Mouse (Mus musculus) B cell, adult (primary cell): ENCODE data around the gene Cst6. TPM values are rescaled to one million over a fixed set of nuclear protein-coding genes. Genes with fewer than 3 reads are reported as not detected.

ENCODE experiments used
- total RNA-seq: library from RNA; stranded (reverse); gene quantifications from 4 replicates; pipeline ENCODE4 v1.2.4, GENCODE M21; 2023; ENCODE audit not compliant: inconsistent age

The Cst6 gene
- 0.58 to 1.0 TPM in 2 of 4 replicates, not detected in the others for total RNA-seq

DNA sequence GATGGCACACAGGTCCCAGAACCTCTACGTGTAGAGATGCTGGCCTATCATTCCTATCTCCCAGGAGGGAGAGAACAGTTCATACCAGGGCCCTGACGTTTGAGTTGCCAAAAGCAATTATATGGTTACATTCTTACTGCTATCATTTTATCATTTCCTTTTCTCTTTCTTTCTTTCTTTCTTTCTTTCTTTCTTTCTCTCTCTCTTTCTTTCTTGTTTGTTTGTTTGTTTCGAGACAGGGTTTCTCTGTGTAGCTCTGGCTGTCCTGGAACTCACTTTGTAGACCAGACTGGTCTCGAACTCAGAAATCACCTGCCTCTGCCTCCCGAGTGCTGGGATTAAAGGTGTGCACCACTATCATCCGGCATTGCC, at the start of gene Cst6:
TSS of gene Cst6 (minus strand) at position 73 of the 372 bp plus-strand sequence.

DNA sequence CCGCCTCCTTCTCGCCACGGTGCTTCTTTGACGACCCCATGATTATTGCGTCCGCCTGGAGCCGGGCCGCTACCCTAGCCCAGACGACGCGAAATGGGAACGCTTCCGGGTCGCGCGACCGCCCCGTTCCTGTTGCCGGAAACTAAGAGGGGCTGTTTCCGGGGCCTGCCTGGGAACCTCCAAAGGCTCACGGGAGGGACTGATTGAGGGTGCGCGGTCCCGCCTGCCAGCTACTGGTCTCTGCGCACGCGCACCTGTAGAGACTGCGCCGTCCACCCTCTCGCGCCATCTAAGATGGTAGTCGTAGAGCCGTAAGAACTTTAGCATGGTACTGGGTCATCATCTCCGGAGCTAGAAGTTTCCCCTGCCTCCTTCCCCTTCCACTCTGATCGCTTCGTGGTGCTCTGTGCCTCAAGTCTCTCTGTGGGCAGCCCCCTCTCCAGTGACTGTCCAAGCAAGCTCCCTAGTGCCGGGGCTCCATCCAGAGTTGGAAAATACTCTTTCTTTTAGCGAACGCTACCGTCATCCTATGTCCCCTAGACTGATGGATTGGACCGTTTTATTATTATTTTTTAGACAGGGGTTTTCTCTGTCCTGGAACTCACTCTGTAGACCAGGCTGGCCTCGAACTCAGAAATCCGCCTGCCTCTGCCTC, 39.3 kb upstream of the Cst6 start, which contains the start of gene Sart1:
TSS of gene Sart1 (minus strand) at position 116 of the 655 bp plus-strand sequence.

DNA sequence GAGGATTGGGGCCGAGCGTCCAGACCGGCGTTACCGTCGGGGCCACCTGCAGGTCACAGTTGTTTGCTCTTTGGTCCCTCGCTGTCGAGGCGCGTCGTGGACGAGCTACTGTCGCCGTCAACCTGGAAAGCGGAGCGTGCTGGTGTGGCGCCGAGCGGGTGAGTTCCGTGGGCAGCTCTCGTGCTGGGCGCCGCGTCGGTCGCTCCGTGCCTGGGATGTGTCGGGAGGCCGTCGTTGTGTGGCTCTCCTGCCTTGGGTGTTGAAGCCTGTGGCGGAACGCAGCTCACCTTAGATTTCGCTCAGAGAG, 17.6 kb upstream of the Cst6 start, which contains the start of gene Banf1:
TSS of gene Banf1 (minus strand) at position 116 of the 307 bp plus-strand sequence.

DNA sequence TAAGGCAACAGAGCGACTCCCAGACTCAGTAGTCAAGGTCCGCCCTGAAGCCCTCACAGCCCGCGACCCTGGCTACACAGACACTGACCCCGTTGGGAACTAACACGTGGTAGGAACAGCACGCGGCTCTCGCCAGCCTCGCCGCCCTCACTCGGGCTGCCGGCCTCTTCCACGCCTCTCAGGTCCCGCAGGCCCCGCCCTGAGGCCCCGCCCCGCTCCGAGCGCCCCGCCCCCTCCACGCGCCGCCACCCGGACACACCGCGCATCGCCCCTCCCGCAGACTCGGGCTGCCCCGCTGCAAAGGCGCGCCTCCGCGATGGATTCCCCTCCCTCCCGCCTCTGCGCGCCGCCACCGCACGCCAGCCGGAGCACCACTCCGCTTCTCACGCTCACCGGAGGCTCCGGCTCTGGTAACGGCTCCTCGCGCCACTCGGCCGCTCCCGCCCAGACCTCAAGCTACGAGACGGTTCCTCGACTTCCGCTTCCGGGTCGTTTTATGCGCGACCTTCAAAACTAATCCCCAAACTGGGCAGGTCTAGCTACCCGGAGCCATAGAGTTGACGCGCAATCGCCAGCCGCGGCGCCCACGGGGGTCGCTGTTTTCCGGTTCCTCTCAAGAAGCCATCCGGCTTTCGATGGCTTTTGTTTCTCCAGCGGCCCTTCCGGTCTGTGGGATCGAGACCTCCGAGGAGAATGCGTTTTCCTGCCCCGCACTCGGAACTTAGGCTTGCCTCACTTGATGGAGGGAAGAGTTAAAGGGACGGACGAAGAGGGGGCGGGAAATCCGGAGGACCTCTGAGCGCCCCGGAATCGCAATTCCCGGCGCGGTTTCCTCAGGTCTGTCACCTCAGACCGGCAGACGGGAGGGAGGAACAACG, 17.0 kb upstream of the Cst6 start, which contains the start of gene Eif1ad:
TSS of gene Eif1ad (plus strand) at position 567 of the 878 bp plus-strand sequence.

DNA sequence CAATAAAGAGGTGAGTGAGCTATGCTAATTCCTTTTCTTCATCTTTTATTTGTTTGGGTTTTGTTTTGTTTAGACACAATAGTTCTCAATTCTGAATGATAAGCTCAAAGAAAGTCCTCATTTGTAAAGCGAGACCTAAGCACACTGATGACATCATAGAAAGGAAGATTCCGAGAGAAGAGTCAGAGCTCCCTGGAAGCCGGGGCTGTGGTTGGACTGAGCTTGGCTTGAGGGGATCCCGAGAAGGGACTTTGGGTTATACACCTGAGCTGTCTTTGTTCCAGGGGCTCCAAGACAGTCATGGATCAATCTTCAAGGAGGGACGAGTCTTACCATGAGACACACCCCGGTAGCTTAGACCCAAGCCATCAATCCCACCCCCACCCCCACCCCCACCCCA, 13.9 kb downstream of the Cst6 start, which contains the start of gene Catsper1:
TSS of gene Catsper1 (plus strand) at position 301 of the 400 bp plus-strand sequence.

DNA sequence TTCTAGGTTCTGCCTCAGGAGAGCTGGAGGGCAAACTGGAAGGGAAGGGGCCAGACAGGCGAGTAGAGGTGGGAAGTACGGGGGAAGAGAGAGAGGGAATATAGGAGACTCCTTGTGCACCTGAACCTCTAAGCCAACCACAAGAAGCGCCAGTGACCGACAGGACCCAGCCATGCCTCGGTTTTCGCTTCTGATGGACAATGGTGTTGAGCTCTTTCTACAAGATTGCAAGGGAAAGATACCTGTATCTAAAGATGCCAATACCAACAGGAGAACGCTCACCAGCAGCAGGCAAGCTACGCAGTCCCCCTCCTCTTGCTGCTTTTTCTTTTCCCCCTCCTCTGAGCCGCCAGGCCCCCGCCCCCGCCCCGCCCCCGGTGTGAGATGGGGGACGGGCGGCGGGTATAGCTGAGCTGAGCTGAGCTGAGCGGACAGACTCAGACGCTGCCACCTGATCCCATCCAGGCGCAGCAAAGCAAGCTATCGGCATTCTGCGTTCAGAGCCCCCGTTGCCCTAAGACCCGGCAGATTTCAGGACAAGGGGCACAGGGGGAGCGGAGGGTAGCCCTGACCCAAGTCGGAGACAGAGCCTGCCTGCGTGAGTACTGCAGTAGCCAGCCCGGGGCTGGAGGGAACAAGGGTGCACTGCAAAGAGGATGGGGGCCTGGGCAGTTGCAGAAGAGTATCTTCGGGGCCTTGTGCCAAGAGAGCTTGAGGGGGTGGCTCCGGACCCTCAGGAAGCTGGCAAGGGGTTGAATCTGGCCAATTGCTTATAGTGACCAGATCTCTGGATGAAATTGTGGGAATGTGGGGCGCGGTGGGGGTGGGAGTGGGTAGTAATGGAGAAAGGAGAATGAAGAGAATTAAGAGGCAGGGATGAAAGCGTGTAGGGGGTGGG, 51.2 kb downstream of the Cst6 start, which contains the start of gene Gal3st3:
TSS of gene Gal3st3 (plus strand) at position 429 of the 898 bp plus-strand sequence.

DNA sequence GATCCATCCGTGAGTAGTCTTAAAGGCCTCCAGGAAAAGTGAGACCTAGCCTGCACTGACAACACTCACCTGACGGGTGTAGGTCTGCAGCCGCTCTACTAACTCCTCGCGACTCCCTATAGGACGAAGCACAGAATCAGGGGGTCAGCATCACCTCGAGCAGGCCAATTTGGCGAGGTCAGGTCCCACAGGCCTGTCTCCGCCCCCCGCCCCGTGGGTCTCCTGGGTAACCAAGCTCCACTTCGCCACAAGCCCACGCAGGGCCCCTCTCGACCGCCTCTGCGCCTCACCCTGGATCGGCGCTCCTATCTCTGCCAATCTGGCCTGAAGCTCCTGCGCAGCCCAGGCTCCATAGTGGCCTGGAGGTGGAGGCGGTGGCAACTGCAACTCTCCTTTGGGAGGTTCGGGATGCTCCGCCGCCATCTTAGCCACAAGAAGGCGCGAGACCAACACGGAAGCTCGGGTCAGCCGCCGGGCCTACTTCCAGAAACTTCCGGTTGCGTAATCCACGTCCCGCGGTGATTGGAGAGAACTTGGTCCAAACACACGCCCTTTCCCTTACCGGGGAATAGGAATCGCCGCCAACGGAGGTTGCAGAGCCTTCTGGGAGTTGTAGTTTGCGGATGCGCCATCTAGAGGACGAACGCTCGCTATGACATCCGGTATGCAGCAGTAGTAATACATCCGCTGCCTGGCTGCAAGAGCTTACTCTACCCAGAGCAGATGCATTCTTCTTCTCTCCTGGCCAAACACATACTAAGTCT, 54.2 kb downstream of the Cst6 start, which contains the start of gene Sf3b2:
TSS of gene Sf3b2 (minus strand) at position 484 of the 764 bp plus-strand sequence.

Other genes starting within 250 kb of the Cst6 start
- 101 to 112 TPM (median 105 TPM) in 4 replicates for gene Rab1b, start 242.5 kb downstream of the Cst6 start, total RNA-seq
- 34.5 to 38.0 TPM (median 36.7 TPM) in 4 replicates for gene Klc2, start 231.0 kb downstream of the Cst6 start, total RNA-seq
- 72.2 to 78.0 TPM (median 74.1 TPM) in 4 replicates for gene Pacs1, start 76.5 kb downstream of the Cst6 start, total RNA-seq
- gene Sf3b2, start 54.1 kb downstream of the Cst6 start, total RNA-seq, result 317 to 332 TPM (median 327 TPM) in 4 replicates
- not detected in 4 replicates for gene Gal3st3, start 51.2 kb downstream of the Cst6 start, total RNA-seq
- not detected in 4 replicates for gene Catsper1, start 13.8 kb downstream of the Cst6 start, total RNA-seq
- 34.1 to 40.3 TPM (median 37.2 TPM) in 4 replicates for gene Eif1ad, start 17.2 kb upstream of the Cst6 start, total RNA-seq
- 90.5 to 106 TPM (median 95.8 TPM) in 4 replicates for gene Banf1, start 17.6 kb upstream of the Cst6 start, total RNA-seq
- 176 to 199 TPM (median 188 TPM) in 4 replicates for gene Sart1, start 39.1 kb upstream of the Cst6 start, total RNA-seq
- not detected in 4 replicates for gene Tsga10ip, start 53.0 kb upstream of the Cst6 start, total RNA-seq
- 168 to 181 TPM (median 171 TPM) in 4 replicates for gene Drap1, start 75.4 kb upstream of the Cst6 start, total RNA-seq
- 56.0 to 61.6 TPM (median 59.0 TPM) in 4 replicates for gene AI837181, start 75.6 kb upstream of the Cst6 start, total RNA-seq
- gene Fosl1, start 98.0 kb upstream of the Cst6 start, total RNA-seq, result 0.55 to 3.8 TPM (median 0.75 TPM) in 4 replicates
- 2.8 to 3.3 TPM (median 3.0 TPM) in 4 replicates for gene Ccdc85b, start 108.3 kb upstream of the Cst6 start, total RNA-seq
- 107 to 110 TPM (median 109 TPM) in 4 replicates for gene Fibp, start 111.0 kb upstream of the Cst6 start, total RNA-seq
- gene Ctsw, start 118.9 kb upstream of the Cst6 start, total RNA-seq, result 0.90 to 2.0 TPM (median 1.3 TPM) in 4 replicates
- gene Efemp2, start 124.4 kb upstream of the Cst6 start, total RNA-seq, result 1.8 TPM in 1 of 4 replicates, not detected in the others
- gene Mus81, start 138.8 kb upstream of the Cst6 start, total RNA-seq, result 40.8 to 48.0 TPM (median 43.1 TPM) in 4 replicates
- 1,329 to 1,431 TPM (median 1,341 TPM) in 4 replicates for gene Cfl1, start 140.9 kb upstream of the Cst6 start, total RNA-seq
- 0.93 to 2.6 TPM (median 2.2 TPM) in 4 replicates for gene 1700020D05Rik, start 154.2 kb upstream of the Cst6 start, total RNA-seq
- gene Snx32, start 161.0 kb upstream of the Cst6 start, total RNA-seq, result 7.9 to 10.5 TPM (median 9.1 TPM) in 4 replicates
- gene Ovol1, start 211.1 kb upstream of the Cst6 start, total RNA-seq, result 0.27 TPM in 1 of 4 replicates, not detected in the others
- 13.8 to 21.1 TPM (median 19.0 TPM) in 4 replicates for gene Ap5b1, start 218.5 kb upstream of the Cst6 start, total RNA-seq